29 mouse cellular contexts compared by ENCODE assay signal in the genomic region with DNA sequence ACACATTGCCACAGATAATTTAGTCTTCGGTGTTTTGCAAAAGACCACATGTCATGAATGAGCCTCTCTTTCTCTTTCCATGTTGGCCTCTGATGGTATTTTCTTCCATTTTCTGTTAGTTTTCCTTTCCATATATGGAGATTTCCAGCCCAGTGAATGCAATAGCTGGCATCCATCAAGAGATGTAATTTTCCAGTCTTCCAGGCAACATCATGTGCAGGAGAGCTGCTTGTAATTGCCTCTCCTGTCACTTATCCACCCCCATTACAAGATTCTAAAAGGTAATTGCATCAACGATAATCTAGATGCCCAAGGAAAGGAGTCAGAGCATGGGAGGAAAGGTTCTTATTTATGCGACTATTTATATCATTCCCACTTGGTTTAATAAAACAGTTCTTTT.
DNase-seq lines count a peak whose midpoint lies in the region; ATAC-seq and TF ChIP-seq lines count a peak whose summit lies in the region.
"Had no signal": no experiment of that assay in that cellular context is flagged by ENCODE, and none has a peak within 500 bp of the region (broad histone marks: within the 10 kb centered on the region; RNA-seq: fewer than 3 reads in every experiment).

No protein-coding gene starts in this region.

- peaks cover 7% of the 10 kb centered on the region for H3K4me1 ChIP-seq in hindbrain, embryonic 12.5 days
- peaks cover 10% of the 10 kb centered on the region; the same call in 1 of the 2 replicates for H3K4me1 ChIP-seq in hindbrain, embryonic 10.5 days (replicated peaks)
- peaks cover 7% of the 10 kb centered on the region; the same call in 1 of the 2 replicates for H3K4me1 ChIP-seq in midbrain, postnatal 0 days (ENCODE audit: insufficient read depth, low read length)
- H3K4me1 ChIP-seq in midbrain, embryonic 14.5 days (ENCODE audit: control insufficient read depth, insufficient read depth, low read length) = peaks cover 18% of the 10 kb centered on the region
- H3K4me1 ChIP-seq in forebrain, embryonic 14.5 days (ENCODE audit: control insufficient read depth, insufficient read depth, low read length) = peaks cover 8% of the 10 kb centered on the region; the same call in 1 of the 2 replicates
- H3K4me1 ChIP-seq: embryonic facial prominence, embryonic 15.5 days; liver, embryonic 12.5 days; megakaryocyte, embryonic 14.5 days had no signal

- 75% methylated on average over 3 of the region's 3 CpGs for WGBS in hindbrain, embryonic 12.5 days
- 93% methylated on average over 3 of the region's 3 CpGs for WGBS in hindbrain, embryonic 10.5 days
- WGBS in midbrain, postnatal 0 days = 85% methylated on average over 3 of the region's 3 CpGs
- 83% methylated on average over 3 of the region's 3 CpGs for WGBS in midbrain, embryonic 14.5 days
- WGBS in forebrain, embryonic 14.5 days = 77% methylated on average over 3 of the region's 3 CpGs

- H3K9me3 ChIP-seq in hindbrain, embryonic 12.5 days (replicated peaks) = no peaks in the 10 kb centered on the region
- no peaks in the 10 kb centered on the region for H3K9me3 ChIP-seq in hindbrain, embryonic 10.5 days
- no peaks in the 10 kb centered on the region for H3K9me3 ChIP-seq in midbrain, postnatal 0 days (ENCODE audit: low read length)
- H3K9me3 ChIP-seq in midbrain, embryonic 14.5 days (ENCODE audit: control insufficient read depth, low read length) = no peaks in the 10 kb centered on the region
- H3K9me3 ChIP-seq in forebrain, embryonic 14.5 days (replicated peaks; ENCODE audit: control insufficient read depth, low read length) = no peaks in the 10 kb centered on the region
- H3K9me3 ChIP-seq: embryonic facial prominence, embryonic 10.5 days; embryonic facial prominence, embryonic 15.5 days; liver, embryonic 12.5 days; megakaryocyte, embryonic 14.5 days had no signal

- H3K4me3 ChIP-seq in hindbrain, embryonic 12.5 days = no peak overlapping the region
- H3K4me3 ChIP-seq in hindbrain, embryonic 10.5 days = no peak overlapping the region
- H3K4me3 ChIP-seq in midbrain, postnatal 0 days (ENCODE audit: low read depth, low read length) = no peak overlapping the region
- H3K4me3 ChIP-seq in midbrain, embryonic 14.5 days (replicated peaks; ENCODE audit: low read depth, low read length) = no peak overlapping the region
- H3K4me3 ChIP-seq in forebrain, embryonic 14.5 days (ENCODE audit: low read depth, low read length) = no peak overlapping the region
- H3K4me3 ChIP-seq: embryonic facial prominence, embryonic 10.5 days; embryonic facial prominence, embryonic 15.5 days; liver, embryonic 12.5 days; megakaryocyte, embryonic 14.5 days had no signal

- no peak for DNase-seq in hindbrain, embryonic 10.5 days (ENCODE audit: low spot score)
- no peak for DNase-seq in midbrain, postnatal 0 days (ENCODE audit: low spot score)
- DNase-seq in midbrain, embryonic 14.5 days = no peak
- DNase-seq in forebrain, embryonic 14.5 days (ENCODE audit: low spot score) = peak; percentile 39
- no peak for DNase-seq in cerebellum, adult 11-12 months
- DNase-seq in layer of hippocampus, adult 9-11 months = no peak
- DNase-seq: adrenal gland, postnatal 36 days; cerebellum, adult 8-10 months; cerebellum, postnatal 25 days; gastrocnemius, postnatal 25 days; heart, postnatal 36 days; kidney, adult 8-10 months; kidney, postnatal 4 days; layer of hippocampus, postnatal 36 days; left cerebral cortex, postnatal 4 days; liver, postnatal 0 days; lung, postnatal 36 days; right cerebral cortex, postnatal 4 days; thymus, adult 18-20 months; thymus, postnatal 25 days had no signal

- H3K36me3 ChIP-seq in hindbrain, embryonic 12.5 days = no peaks in the 10 kb centered on the region
- no peaks in the 10 kb centered on the region for H3K36me3 ChIP-seq in hindbrain, embryonic 10.5 days
- no peaks in the 10 kb centered on the region for H3K36me3 ChIP-seq in midbrain, postnatal 0 days (ENCODE audit: insufficient read depth, low read length)
- no peaks in the 10 kb centered on the region for H3K36me3 ChIP-seq in midbrain, embryonic 14.5 days (ENCODE audit: control insufficient read depth, insufficient read depth, low read length)
- no peaks in the 10 kb centered on the region for H3K36me3 ChIP-seq in forebrain, embryonic 14.5 days (ENCODE audit: control insufficient read depth, insufficient read depth, low read length)
- H3K36me3 ChIP-seq: embryonic facial prominence, embryonic 10.5 days; embryonic facial prominence, embryonic 15.5 days; liver, embryonic 12.5 days had no signal

- 0 out of 2 replicates have a peak, but pooled peaks have one; percentile 32 for ATAC-seq in hindbrain, embryonic 12.5 days (ENCODE audit: low FRiP score)
- no peak for ATAC-seq in midbrain, postnatal 0 days (ENCODE audit: low FRiP score)
- ATAC-seq in midbrain, embryonic 14.5 days (ENCODE audit: low FRiP score, low TSS enrichment) = no peak
- no peak; the same call in 1 of the 2 replicates for ATAC-seq in forebrain, embryonic 14.5 days
- ATAC-seq: intestine, embryonic 16.5 days; liver, embryonic 12.5 days; liver, postnatal 0 days had no signal

- no peak for TF ChIP-seq CTCF in midbrain, postnatal 0 days (IDR thresholded peaks at IDR 0.05)

- H3K4me2 ChIP-seq in hindbrain, embryonic 12.5 days (replicated peaks) = no peak overlapping the region
- no peak overlapping the region for H3K4me2 ChIP-seq in midbrain, postnatal 0 days (ENCODE audit: low read depth, low read length, poor library complexity, severe bottlenecking)
- no peak overlapping the region for H3K4me2 ChIP-seq in midbrain, embryonic 14.5 days (ENCODE audit: low read length)
- H3K4me2 ChIP-seq in forebrain, embryonic 14.5 days (ENCODE audit: low read length) = no peak overlapping the region
- H3K4me2 ChIP-seq: embryonic facial prominence, embryonic 15.5 days; heart, embryonic 11.5 days; liver, embryonic 12.5 days had no signal

- H3K27ac ChIP-seq in hindbrain, embryonic 12.5 days = 0 out of 2 replicates have a peak overlapping the region, but pooled peaks have one; percentile 14
- no peak overlapping the region for H3K27ac ChIP-seq in hindbrain, embryonic 10.5 days
- 0 out of 2 replicates have a peak overlapping the region, but pooled peaks have one; percentile 26 for H3K27ac ChIP-seq in midbrain, postnatal 0 days (ENCODE audit: low read depth, low read length)
- H3K27ac ChIP-seq in midbrain, embryonic 14.5 days (replicated peaks; ENCODE audit: low read depth, low read length) = no peak overlapping the region; the same call in 1 of the 2 replicates
- no peak overlapping the region for H3K27ac ChIP-seq in forebrain, embryonic 14.5 days (ENCODE audit: low read depth, low read length)
- H3K27ac ChIP-seq: embryonic facial prominence, embryonic 10.5 days; embryonic facial prominence, embryonic 15.5 days; kidney, postnatal 0 days; liver, embryonic 12.5 days; stomach, postnatal 0 days had no signal

- no peaks in the 10 kb centered on the region for H3K27me3 ChIP-seq in hindbrain, embryonic 12.5 days
- H3K27me3 ChIP-seq in hindbrain, embryonic 10.5 days (ENCODE audit: insufficient read depth, poor library complexity, severe bottlenecking) = no peaks in the 10 kb centered on the region
- H3K27me3 ChIP-seq in midbrain, postnatal 0 days (ENCODE audit: insufficient read depth, low read length) = no peaks in the 10 kb centered on the region
- no peaks in the 10 kb centered on the region for H3K27me3 ChIP-seq in midbrain, embryonic 14.5 days (ENCODE audit: control insufficient read depth, insufficient read depth, low read length)
- H3K27me3 ChIP-seq in forebrain, embryonic 14.5 days (replicated peaks; ENCODE audit: control insufficient read depth, insufficient read depth, low read length) = no peaks in the 10 kb centered on the region
- H3K27me3 ChIP-seq: embryonic facial prominence, embryonic 15.5 days; liver, embryonic 12.5 days; megakaryocyte, embryonic 14.5 days had no signal

- H3K9ac ChIP-seq in hindbrain, embryonic 12.5 days = no peak overlapping the region
- H3K9ac ChIP-seq in midbrain, postnatal 0 days (replicated peaks; ENCODE audit: low read length, poor library complexity, severe bottlenecking) = no peak overlapping the region
- no peak overlapping the region for H3K9ac ChIP-seq in midbrain, embryonic 14.5 days (replicated peaks; ENCODE audit: low read length)
- no peak overlapping the region for H3K9ac ChIP-seq in forebrain, embryonic 14.5 days (ENCODE audit: low read length)
- H3K9ac ChIP-seq: embryonic facial prominence, embryonic 15.5 days; liver, embryonic 12.5 days; liver, postnatal 0 days had no signal

Comparison
In these comparisons a context has a peak if more than half of its experiments do, and no peak if none do; other contexts are left out.
1. H3K27ac ChIP-seq: peak in hindbrain, embryonic 12.5 days (single experiment) and midbrain, postnatal 0 days (single experiment); none in hindbrain, embryonic 10.5 days (single experiment), midbrain, embryonic 14.5 days (single experiment) and forebrain, embryonic 14.5 days (single experiment).